Mouse (Mus musculus) ES-CJ7 (cell line): ENCODE measurements around the gene Fli1.

ENCODE experiments used
- DNase-seq: peaks from one replicate; pipeline ENCODE4 v3.0.0; 2011; ENCODE audit warnings: low read depth, low spot score

Gene Fli1

DNA sequence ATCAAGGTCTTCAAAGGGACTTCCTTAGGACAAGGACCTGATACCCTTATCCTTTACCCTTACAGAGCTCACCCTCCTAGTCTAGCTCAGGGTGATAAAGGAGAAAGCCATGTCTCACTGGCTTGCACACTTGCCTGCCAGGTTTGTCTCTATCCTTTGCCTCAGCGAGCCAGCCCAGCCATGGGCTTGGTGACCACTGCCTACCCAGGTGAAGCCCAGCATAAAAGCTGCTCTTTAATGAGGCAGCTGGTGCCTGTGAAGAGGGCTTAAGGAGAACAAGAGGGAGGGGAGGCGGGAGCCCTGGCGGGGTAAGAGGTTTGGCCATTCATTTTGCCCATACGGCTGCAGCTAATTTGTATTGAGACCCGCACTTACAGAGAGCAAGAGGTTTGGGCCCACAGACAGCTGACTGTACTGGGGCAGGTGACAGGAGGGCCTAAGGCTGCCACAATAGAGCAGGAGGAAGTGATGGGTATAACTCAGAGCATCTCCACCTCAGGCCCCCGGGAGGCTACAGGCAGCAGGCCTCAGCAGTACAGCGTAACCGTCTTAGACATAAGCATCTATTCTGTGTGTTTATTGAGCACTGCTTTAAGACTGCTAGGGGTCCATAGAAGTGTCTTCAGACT, 73.4 kb downstream of the Fli1 start:
- no peak for DNase-seq

DNA sequence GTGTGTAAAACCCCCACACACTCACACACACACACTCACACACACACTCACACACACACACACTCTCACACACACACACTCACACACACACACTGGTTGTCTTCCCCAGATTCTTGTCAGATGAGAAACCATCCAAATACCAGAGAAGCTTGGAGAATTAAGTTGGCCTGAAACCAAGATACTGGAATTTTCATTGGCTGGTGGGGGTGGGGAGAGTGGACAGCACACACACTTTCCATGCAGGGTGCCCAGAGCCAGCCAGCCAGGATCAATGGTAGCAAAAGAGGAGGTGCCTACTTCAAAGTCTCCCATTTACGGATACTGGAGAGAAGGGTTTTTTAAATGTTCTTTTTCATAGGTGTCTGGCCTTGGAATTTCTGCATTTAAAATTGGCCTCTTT, 74.3 kb downstream of the Fli1 start:
- DNase-seq, result no peak

DNA sequence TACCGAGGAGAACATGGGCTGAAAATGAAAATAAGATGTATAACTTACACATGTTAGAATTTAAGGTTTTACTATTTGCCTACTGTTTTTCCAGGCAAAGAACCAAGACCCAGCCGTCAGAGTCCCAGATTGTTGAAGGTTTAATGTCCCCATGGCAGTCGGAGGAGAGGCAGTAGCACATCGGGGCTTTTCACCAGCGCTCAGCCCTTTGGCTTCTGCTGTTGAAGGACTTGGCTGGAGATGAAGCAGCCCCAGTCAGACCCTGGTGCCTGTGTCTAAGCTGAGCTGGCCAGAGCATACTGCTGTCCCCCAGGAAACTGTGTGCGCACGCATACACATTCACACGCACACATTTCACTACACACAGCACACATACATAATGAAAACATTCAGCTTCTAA, 75.2 kb downstream of the Fli1 start:
- no peak for DNase-seq

DNA sequence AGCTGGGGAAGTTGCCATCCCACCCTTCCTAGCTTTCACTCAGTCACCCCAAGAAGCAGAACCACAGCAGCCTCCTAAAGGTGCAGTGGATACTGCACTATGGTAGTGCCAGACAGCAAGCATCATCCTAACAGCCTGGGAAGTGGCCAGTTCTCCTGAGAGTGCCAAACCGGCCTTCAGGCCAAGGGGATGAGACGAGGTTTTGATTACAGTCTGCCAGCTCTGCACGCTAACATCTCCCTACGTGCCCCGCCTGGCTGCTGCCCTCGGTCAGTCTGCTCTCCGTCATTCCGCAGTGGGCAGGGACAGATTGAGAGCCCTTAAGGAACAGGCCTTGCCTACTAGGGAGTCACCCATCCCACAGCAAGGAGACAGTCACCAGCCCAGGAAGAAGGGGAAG, 75.8 kb downstream of the Fli1 start:
- no peak for DNase-seq

DNA sequence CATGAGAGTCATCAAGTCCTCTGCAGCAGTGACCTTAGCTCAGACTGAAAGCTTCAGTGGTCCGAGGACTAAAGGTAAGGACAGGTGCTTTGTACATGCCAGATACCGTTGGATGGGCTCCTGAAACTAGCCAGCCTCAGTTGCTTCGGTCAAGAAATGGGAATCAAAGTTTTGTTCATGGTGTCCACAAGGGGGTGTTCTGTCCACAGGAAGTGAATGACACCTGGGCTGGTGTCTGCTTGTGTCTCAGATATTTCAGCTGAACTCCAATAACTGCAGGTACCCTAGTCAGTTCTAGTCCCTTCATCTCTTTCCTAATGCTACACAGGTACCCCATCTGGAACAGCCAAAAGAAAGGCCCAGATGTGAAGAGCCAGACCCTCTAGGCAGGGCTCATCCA, 86.0 kb downstream of the Fli1 start:
- peak; percentile 11 for DNase-seq

DNA sequence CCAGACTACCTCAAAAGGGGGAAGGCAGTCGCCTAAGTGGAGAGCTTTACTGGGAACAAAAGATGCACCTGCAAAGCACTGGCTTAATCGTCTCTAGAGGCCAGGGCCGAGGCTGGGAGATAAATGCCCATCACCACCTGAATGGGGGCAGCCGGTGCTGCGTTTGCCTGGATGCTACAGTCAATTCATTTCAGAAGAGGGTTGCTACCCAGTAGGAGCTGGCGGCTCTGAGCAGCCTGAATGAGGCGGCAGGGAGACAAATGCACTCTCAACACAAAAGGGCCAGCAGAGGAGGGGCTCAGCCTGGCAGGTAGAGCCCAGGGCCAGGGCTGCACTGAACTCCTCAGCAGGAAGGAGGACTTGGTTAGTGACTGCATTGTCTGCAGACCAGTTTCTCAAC, 92.5 kb downstream of the Fli1 start:
- DNase-seq, result peak; percentile 55

DNA sequence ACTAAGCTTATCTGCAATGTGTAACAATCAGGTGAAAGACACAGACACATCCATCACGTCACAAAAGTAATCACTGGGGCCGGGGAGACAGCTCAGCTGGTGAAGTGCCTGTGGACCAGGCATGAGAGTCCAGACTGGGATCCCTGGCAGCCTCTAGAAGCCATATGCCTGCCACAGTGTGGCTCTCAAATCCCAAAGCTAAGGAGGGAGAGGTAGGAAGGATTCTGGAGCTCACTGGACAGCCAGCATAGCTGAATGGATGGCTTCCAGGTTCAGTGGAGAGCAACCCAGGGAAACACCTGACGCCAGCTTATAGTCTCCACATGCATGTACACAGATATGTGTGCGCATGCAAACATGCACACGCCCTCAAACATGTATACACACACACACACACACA, 93.9 kb downstream of the Fli1 start:
- DNase-seq, result no peak

DNA sequence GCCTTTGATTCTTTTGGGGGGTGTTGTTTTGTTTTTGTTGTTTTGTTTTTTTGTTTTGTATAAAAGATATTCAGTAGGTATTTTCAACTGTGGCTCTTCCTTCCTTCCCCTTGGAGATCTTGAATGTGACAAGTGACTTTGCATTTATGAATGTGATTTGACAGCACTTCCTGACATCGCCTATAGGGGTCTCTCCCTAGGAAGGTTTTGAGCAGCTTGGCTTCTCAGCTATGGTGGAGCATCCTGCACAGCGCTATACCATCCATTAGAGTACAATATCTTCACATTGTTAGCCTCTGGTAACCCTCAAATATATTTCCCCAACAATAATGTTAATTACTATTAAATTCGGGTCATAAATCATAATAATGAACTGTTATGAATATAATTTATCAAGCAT, 96.9 kb downstream of the Fli1 start:
- peak; percentile 69 for DNase-seq

DNA sequence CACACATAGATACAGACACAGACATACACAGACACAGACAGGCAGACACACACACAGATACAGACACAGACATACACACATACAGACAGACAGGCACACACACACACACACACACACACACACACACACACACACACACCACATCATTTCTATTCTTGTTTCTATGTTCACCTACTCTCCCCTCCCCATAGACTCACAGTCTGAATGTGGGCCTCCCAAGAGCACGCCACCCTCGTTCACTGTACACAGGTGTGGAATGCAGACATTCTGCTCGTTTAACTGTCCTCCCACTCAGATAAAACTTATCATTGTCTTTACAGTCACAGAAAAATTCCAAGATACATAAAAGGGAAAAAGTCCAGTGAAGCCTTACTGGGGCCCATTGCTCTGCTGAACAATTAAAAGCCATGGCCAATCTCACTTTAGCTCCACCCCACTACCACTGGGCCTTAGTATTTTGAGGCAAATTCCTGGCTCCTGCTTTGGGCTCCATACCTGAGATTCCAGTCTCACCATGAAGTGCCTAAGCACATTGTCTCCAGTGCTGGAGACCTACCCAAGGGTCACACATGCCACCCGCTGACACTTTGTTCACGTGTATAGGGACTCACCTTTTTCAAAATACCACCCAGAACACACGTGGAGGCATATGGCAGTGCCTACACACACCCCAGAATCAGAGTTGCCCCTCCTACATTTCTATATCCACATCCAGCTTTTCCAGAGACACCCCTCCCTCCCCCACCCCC, 98.0 kb downstream of the Fli1 start:
- DNase-seq, result peak; percentile 5

DNA sequence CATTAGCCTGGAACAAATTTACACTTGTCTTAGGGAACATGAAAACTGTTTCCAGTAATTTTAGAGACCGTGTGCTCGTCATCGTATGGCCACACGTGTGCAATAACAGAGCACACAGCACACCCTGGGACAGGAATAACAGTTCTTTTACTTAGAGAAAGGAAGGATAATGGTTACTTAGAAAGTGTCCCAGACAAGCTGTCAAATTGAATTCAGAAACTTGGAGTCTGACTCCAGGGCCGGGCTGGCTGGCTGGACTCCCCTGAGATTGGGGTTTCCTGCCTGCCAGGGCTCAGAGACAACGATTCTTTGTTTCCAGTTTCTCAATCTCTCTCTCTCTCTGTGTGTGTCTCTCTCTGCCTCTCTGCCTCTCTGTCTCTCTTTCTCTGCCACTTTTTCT, 98.8 kb downstream of the Fli1 start:
- DNase-seq, result no peak

DNA sequence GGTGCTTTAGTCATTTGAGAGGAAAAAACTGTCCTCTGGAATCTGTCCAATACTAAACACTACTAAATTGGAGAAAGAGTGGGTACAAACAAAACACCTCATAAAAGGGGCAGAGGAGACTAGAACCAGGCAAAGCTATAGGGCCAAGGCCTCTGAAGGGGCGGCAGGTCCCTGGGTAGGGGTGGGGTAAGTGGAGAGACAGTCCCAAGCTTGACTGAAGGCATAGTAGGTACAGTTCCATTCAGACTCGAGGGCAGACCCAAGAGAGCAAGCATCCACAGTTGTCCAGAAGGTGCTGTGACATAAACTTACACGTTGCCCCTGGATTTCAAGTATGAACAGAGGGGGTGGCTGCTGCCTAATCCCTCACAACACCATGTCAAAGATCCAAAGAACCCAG, 99.5 kb downstream of the Fli1 start:
- no peak for DNase-seq

DNA sequence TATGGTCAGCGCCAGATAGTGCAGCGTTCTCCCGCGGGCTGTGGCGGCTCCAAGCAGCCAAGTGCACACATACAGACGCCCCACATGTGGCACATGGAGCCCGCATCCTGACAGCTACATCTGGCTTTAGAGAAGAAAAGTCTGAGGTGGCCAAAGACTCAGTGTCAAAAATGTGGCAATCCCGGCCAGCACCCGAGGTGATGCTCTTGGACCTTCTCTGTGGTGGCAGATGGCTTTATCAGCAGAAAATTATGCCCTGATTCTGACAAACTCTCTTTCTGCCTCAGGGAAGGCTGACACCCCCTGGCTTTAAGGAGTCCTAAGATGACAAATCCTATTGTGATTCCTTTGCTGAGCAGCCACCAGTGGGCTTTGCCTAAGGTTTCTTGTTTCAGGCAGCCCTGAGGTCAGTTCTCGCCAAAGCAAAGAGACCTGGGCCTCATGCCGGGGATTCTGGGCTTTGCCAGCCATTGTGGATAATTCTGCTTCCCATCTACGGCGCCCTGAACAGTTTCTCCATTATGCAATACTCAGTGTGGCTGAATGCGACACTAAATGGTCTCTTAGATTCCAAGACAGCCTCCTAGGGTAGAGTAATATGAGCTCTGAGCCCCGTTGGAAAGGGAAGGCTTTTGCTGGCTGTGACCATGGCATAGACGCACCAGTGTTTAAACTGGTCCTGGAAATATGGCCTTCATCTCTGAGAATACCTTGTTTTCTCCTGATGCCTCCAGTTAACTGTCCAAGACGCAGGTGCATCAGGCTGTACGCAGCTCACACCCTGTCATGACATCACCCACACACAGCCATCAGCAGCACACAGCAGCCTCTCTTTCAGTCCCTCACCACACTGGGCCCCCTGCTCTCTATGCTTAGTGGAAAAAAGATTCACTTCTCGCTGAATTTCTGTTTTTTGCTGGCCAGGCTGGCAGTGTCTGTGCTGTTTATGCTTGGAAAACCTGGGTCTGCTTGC, 108.1 kb downstream of the Fli1 start:
- DNase-seq, result no peak

DNA sequence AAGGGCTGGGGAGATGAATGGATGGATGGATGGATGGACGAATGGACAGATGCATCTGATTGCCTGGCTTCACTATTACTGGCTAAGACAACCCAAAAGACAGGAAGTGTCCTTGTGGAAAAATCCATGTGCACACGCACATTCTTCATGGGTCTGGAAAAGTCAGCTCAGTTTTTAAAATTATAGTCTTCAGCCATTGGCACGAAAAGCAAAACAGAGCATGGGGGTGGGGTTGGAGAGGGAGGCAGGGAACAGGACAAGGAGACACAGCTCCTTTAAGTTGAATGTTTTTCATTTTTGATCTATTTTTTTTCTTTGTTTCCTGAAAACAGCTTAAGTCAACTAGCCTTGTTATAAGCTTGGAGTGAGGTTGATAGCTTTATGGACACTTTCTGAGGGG, 111.6 kb downstream of the Fli1 start:
- DNase-seq, result no peak

DNA sequence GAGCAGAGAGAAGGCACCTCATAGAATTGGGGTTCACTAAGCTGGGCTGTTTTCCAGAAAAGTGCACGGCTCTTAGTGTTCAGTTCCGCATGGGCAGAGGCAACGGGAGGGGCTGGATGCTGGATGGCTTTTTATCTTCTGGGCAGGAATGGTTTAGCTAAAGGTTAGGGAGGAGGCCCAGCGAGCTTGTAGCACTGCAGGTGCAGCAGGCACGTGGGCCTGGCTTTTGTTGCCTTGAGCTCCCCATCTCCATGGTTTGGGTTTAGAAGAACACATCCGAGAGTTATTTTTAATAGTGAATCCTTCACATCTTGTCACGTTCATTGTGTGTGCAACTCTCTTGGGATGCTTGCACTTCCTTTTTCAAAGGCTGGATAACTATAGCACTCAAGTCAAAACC, 117.3 kb downstream of the Fli1 start:
- DNase-seq, result no peak

DNA sequence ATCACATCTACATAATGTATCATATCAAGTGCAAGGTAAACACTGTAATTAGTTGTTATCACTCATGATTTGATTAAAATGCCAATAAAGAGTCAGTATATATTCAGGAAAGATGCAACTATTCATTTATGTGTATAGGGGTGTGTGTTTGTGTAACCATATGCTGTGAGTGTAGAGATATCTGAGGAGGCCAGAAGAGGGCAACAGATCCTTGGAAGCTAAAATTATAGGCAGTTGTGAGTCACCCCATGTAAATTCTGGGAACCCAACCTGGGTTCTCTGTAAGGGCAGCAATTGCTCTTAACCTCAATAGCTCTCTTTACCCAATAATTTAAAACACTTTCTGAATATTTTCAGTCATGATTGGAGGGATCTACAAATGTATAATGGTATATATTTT, 122.0 kb downstream of the Fli1 start:
- DNase-seq, result no peak

DNA sequence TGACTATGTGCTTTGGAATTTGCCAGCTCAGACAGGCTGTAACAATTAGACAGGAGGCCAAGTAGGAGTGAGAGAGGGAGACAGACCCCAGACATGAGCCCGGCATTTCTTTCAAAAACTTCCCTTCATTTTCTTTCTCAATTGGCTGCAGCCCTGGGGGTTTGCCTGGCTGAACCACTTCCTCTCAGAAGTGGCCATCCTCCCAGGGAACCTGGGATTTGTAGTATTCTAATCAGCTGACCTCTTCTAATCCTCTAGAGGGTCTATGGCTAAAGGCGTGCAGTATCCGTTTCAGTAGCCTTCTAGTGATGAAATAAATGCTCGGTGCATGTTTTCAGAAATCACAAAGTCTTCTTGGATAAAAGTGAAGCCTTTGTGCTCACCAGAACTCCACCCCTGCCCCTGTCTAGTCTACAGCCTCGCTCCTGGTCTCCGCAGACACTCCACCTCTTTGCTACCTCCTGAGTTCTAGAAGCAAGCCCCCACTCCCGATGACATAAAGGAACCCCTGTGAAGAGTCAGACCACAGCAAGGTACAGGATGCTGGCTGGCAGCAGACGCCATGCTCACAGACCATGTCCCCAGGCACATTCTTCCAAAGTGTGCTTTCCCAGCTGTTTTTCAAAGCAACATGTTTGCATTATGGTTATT, 125.1 kb downstream of the Fli1 start:
- DNase-seq, result no peak

DNA sequence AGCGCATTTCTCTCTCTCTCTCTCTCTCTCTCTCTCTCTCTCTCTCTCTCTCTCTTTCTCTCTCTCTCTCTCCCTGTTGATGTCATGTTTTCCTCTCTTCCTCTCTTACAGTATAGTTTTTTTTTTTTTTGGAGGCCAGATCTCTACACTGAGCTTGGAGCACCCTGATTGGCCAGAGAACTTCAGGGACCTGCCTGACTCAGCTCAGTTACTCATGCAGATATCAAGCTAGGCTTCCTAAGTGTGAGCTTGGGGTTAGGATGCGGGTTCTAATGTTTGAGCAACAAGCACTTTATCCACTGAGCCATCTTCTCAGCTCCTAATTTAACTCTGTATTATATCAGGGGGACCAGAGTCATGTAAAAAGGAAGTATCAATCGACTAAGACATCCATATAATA, 126.7 kb downstream of the Fli1 start:
- DNase-seq, result no peak

DNA sequence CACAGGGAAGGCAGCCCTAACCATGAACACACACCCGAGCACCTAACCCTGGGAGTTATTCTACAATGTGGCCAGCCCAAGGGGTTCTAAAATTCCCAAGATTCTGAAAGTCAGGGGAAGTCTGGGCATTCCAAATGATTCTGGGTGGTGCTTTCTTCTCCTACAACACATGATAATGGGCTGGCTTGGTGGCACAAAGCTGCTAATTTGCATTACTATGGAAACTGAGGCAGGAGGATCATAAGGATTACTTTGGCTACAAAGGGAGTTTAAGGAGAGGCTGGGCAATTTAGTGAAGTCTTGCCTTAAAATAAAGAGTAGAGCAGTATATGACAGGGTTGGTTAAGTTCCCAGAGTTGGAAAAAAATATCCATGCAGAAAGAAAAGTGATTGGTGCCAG, 127.7 kb downstream of the Fli1 start:
- peak; percentile 85 for DNase-seq

DNA sequence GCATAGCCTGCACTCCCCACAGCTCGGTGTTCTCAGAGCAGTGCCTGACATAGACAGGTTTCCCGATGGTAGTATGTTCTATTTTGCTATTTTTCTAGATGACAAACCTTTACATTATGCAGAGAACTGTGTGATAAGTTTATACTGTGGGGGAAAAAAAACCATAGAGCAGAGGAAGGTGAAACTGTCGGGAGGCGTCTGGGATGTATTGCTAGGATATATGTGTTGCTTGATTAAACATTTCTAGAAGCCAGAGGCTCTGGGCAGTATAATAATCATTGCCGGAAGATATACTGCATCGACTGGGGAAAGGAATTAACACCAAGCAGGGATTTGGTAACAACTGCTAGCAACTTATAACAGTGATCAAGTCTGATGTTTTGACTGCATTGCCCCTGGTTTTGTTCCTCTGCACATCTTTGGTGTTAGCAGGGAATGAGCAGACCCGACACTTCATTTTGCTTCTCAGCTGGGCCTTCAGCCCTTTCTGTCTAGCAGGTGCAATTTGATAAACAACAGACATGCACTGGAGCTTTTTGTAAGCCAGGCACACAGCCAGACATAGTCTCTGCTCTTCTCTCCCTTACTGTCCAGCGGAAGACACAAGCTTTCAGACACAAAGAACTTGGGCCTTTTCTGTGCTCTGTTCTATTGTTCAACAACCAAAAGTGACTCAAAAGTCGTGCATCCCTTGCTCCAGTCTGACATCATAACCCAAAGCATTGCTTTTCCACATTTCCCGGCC, 129.7 kb downstream of the Fli1 start:
- no peak for DNase-seq

DNA sequence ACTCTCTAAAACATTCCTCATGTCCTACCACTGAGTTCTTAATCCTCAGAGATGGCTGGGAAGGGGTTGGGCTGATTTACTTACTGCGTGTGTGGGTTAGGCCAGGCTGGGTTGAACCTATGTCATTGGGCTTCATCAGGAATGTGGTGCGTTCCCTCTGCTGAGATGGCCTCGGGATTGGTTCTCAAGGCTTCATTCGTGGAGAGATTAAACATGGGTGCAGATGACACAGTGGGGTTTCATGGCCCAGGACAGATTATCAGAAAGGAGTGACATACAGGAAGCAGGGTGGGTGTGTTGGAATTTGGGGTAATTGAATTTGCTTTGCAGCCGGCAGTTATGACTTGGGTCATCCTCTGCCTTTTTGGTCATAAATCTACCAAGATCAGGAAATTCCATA, 131.2 kb downstream of the Fli1 start:
- no peak for DNase-seq

DNA sequence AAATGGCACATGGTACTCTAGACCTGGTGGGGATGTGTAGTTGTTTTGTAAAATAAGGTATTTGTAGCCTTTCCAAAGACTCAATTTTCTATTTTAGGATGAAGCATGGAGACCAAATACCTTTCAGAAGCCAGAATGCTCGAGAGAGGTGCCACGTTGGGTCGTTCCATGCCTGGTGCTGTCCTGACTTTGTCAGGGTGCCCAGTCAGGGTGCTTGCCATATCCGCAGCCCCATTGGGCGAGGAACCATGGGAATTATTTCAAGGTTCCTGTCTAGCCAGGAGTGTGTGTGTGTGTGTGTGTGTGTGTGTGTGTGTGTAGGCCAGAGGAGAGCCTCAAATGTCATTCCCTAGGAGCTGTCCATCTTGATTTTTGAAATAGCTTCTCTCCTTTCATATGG, 132.0 kb downstream of the Fli1 start:
- DNase-seq, result no peak
